Mouse (Mus musculus) monocyte, adult 2 months (primary cell): ENCODE results near the gene Kcng3.

Experiments used
- DNase-seq, 2 experiments: peaks; one replicate each; pipeline ENCODE4 v3.0.0; 2022; ENCODE audit warnings: low spot score in 2 of 2, low read depth in 1 of 2

The Kcng3 gene

DNA sequence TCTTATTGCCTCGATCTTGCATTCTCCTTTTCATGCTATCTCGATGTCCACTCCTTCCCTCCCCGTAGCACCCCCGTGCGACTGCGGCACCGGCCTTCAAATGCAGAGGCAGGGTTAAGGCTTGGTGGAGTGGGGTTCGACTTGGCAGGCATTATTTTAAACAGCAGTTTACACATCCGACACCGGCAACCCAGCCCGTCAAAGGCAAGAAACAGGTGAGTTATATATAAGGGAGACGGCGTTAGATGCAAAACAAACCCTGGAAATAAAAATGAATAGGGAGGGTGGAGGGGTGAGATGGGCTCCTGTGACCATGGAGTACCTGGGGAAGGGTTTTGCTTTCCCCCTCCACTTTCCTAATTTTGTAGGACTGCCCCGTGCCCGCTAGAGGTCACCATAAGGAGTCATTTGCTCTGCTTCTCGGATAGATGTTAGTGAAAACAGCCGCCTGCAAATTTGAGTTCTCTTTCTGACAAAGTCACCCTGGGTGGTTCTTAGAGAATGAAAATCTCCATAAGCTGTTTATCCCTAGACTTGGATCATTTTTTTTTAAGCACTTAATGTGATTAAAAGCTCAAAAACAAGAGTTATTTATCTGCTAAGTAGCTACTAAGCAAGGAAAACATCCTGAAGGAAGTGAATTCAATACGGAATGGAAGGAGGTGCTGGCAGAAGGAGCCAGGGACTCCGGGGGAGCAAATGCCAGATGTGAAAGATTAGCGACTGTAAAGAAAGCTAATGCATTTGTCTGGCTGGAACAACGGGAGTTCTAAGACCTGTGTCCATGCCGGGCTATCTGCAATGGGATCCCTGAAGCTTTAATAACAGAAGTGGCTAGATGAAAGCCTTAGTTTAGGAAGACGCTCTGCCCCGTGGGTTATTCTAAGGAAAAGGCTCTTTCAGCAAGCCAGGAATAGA is 1.2 kb upstream of the Kcng3 start:
- peak in 1 of 2 experiments; percentile 38 for DNase-seq

DNA sequence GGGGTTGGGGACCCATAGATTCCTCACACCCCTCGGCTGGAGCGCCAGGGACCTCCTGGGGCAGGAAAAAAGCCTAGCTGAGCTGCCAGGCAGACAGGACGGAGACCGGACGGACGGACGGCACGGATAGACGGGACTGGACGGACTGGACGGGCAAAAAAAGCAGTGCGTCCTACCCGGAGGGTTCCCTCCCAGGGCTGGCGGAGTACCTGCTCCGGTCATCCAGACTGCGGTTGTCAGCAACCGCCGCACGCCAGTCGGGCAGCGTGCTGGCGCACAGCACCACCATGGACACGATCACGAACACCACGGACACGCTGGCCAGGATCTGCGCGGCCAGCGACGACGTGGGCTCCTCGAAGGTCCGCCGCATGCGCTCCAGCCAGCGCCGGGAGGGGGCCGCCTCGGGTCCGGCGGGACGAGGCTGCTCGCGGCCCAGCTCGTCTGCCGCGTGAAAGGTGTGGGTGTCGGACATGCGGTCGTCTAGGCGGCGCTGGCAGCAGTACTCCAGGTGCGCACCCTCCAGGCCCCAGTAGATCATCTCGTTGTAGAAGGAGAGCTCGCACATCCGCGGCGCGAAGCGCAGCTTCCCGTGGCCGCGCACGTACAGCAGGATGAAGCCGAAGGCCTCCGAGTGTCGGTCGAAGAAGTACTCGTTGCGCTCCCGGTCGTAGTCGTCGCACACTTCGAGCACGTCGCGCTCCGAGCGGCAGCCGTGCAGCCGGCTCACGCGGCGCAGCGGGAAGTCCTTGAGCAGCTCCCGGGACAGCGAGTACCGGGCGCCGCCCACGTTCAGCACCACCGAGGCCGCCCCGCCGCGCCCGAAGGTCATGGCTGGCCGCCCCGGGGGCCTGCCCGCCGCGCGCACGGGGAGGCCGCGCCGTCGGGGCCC is 662 bp downstream of the Kcng3 start:
- DNase-seq, result peak in 1 of 2 experiments; percentile 10

- DNase-seq, result no peak
Observed at GRCm38 (mm10) chr17:83613907-83614306, 17.8 kb downstream of the Kcng3 start.

GRCm38 (mm10) chr17:83609532-83609931 is 22.2 kb downstream of the Kcng3 start:
- DNase-seq, result no peak

DNA sequence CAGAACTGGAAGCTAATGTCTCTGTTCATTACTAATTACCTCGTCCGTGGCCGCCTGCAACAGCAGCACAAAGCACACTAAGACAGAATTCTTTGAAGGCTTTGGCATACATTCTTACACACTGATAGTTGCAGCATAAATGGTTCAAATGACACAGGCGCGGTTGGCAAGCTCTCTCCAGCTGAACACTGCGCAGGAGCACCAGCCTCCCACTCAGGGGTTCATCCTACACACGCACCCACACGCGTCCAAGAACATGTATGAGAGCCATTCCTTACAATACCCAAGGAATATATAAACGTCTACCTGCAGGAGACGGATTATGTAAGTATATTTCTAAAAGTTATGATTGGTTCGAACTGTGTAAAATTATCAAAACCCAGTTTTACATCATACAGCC is 30.7 kb downstream of the Kcng3 start:
- no peak for DNase-seq

DNA sequence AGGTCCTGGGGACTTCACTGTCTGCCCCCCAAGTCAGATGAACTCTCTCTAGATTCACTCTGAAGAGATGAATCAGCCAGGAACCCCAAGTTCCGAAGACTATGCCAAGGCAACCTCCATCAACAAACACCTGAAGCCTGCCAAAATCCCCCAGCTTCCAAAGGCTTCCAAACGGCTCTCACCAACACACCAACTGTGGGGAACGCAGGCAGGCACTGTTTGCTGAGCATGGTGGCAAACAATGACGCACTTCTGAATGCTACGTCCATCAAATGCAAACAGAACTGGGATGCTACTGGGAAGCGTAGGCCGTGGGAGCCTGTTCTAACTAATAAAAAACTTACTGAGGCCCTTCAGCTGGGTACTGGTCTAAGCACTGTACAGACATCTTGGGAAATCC is 35.7 kb downstream of the Kcng3 start:
- DNase-seq, result no peak

DNA sequence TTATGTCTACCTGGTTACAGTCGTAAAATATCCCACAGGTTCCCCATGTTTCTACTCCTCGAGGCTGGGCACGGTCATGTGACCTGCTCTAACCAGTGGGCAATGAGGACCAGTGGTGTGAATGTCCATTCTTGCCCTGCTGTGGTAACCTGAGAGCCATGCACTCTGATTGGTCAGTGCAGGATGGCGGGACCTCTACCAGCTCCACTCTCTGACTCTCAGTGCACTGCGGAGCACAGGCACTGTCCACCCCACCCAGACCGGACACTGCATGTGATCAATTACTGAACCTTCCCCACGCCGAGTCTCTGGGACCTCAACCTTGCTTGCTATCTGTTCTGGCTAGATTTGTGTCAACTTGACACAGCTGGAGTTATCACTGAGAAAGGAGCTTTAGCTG is 37.2 kb downstream of the Kcng3 start:
- no peak for DNase-seq

DNA sequence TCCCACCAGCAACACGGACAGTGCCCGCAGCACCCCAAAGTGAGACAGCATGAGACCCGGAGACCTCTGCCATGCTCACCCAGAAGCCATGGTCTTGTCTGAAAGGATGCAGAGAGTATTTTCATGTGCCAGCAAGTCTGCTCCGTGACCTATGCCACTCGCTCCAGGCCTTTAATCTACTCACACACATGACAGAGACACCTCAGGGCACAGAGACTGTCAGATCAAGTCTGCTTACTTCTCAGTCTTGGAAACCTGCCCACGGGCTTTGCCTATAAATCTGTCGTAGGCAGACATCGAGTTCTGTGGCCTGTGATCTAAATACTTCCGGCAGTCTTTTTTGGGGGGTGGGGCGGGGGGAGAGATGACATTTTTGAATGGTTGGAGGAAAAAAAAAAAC is 38.3 kb downstream of the Kcng3 start:
- no peak for DNase-seq

DNA sequence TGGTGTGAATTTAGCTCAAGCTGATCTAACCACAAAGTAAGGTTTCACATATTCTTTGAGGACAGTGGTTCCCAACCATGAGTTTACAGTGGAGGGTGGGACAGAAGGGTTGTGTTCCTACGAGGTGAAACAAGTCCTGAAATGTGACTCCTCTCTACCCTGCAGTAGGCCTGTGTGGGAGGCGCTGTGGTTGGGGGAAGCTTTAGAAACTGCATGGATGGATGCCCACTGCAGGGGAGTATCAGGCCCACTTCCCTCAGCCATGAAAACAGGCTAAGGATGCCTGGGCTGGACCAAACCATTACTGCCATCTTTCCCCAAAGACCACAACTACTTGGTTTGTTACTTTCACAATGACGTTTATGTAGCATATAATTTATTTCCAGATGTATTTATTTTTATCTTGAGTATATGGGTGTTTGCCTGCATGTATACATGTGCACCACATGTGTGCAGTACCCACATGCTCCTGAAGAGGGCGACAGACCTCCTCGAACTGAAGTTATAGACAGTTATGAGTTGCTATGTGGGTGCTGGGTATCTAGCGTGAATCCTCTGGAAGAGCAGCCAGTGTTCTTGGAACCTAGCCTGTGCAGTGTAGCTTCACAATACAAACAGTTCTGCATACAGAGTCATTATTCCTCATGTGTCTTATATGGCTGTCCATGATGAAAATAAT is 42.9 kb downstream of the Kcng3 start:
- no peak for DNase-seq

DNA sequence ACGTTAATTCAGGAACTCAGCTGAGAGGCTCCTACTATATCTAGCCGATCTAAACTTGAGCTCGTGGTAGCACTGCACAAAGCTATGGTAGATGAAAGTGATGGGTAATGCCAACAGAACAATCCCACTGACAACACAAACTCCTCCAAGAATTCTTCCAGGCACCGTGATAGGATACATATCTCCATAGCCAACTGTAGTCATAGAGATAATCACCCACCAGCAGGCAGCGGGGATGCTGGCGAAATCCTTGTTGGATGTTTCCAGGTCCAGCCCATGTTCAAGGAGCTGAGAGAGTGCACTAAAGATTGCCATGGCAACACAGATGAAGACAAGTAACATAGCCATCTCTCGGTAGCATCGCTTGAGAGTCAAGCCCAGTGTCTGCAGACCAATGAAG is 44.0 kb downstream of the Kcng3 start:
- DNase-seq, result no peak

DNA sequence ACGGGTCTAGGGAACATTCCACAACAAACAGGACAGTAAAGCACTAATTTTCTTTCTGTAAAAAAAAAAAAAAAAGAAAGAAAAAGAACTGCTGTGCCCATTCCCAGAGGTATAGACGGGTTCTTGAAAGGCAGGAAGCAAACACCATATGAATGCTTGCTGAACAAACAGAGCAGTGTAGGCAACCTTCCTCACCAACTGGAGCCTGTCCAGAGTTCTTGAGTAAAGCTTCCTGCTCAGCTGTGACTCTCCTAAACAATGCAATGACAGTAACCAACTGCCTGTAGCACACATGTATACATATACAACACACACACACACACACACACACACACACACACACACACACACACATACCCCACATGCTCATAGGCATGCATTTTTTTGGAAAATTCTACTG is 49.1 kb downstream of the Kcng3 start:
- no peak for DNase-seq

- DNase-seq, result no peak
Observed at GRCm38 (mm10) chr17:83580734-83581133, 51.0 kb downstream of the Kcng3 start.

DNA sequence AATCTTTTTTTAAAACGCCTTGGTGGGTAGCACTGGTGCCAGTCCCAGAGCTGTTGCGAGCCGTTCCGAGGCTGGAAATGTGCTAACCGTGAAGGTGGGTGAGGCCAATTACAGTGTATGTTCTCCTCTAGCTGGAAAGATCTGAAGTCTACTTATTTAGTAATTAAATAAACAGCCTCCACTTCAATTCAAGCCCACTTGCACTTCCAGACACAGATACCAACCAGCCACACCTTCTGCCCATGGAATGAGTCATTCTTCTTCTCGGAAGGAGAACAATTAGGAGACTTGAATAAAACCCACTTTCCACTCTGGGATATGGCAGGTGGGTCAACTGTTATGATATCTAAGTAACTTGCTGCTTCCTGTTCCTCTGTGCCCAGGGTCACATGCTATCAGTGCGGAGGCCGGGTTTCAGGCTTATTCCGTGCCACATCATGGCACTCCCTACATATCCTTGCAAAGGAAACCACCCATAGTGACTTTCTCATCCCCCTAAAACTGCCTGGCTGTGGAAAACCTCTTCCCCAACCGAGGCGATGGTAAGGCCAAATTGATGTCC is 54.8 kb downstream of the Kcng3 start:
- DNase-seq, result no peak

DNA sequence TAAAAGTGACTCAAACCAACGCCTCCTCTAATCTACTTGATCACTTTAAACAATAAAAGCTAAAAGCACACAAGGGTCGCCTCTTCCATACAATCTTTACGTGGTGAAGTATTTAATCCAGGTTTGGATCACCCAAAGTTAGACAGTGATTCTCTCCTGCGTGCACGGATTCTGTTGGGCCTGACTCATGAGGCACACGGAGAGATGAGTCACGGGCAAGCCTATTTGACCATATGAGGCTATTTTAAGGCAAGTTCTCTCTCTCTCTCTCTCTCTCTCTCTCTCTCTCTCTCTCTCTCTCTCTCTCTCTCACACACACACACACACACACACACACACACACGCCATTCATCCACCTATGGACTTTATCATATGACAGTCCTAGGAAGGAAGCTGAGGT is 57.1 kb downstream of the Kcng3 start:
- DNase-seq, result no peak

- DNase-seq, result no peak
Observed at GRCm38 (mm10) chr17:83573128-83573527, 58.6 kb downstream of the Kcng3 start.

- no peak for DNase-seq
Observed at GRCm38 (mm10) chr17:83572366-83572765, 59.3 kb downstream of the Kcng3 start.

GRCm38 (mm10) chr17:83567375-83567774 is 64.3 kb downstream of the Kcng3 start:
- no peak for DNase-seq

DNA sequence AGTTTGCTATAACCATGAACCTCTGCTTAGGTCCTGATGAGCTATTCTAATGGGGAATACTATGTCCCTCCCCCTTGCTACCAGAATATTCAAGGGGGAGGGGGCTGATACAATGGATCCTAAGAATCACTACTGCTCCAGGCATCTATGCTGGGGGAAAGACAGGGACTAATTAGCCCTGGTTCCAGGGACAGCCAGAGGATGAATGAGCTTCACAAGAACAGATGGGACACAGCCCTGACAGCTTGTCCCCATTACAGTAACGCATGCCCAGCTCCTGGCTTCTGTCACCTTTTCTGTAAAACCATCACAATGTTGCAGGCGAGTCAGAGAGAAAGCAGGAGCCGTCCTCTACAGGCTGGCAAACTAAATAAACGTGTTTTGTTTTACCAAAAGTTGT is 66.2 kb downstream of the Kcng3 start:
- no peak for DNase-seq

DNA sequence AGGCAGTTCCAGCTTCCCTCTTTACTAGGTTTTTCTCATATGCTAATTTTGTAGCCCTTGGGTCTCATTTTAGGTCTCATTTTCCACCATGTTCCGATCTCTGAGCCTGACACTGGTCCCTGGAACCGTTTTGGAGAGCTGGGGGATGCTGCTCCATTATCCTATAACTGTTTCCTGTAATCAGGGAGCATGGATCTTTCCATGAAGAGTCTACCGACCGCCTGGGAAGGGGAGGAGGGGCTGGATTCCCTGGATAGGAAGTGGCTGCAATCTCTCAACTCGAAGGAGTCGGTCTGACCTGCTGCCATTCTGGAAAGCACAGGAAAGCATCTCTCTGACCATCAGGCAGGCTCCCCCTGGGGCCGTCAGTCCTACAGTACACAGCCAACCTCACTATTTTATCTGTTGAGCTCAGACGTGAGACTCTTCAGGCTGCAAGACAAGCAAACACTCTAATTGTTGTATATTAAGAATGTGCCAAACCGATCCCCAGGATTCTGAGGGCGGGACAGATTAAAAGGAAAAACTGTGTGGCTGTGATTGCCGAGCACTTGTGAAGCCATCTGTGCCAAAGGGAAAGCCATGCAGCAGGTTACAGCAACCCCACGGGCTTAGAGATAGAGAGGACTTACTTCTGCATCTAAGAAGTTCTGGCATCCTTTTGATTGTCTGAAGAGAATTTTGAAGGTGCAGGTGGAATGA is 67.4 kb downstream of the Kcng3 start:
- DNase-seq, result no peak

DNA sequence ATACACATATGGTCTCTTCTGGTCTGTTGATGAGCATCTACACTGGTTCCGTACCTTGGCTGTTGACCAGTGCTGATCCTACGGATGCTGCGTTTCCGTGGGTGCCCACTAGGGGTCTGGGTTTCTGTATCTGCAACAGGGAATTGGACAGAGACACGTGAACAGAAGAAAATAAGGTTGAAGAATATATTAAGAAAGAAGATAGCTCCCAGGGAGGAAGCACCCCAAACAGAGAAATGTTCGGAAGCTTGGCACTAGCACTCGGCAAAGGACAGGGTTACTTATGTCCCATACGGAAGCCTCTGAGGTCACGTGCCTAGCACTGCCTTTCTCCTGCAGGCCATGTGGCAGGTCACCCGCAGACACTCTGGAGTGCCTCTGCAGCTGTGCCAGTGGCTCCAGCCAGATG is 68.0 kb downstream of the Kcng3 start:
- peak in 1 of 2 experiments; percentile 14 for DNase-seq
